Mouse (Mus musculus) CH12.LX (cell line): ENCODE measurements at regions not wholly inside any gene's neighbourhood (a gene's known extent, or its start where the extent isn't known, plus 50 kb on each side); places are given as distances from the start of the nearest gene placed in this dataset.

ENCODE experiments used
- DNase-seq: peaks from one replicate; pipeline ENCODE4 v3.0.0-alpha.2; 2013; ENCODE audit errors: extremely low read depth
- H3K27ac ChIP-seq: 2 replicates; pipeline ENCODE4 v1.5.1; 2012; ENCODE audit warnings: low read depth, mild to moderate bottlenecking, control low read depth, moderate library complexity; ENCODE audit not compliant: insufficient read depth
- H3K27me3 ChIP-seq: replicated peaks from 2 replicates; pipeline ENCODE3; 2012; ENCODE audit warnings: inconsistent platforms
- H3K36me3 ChIP-seq, 2 experiments: replicated peaks in 1 of 2; 2 replicates each; pipeline versions ENCODE3 to v1.6.1; 2012; ENCODE audit warnings: inconsistent platforms in 1 of 2, low read length in 1 of 2, mild to moderate bottlenecking in 1 of 2, mixed read lengths in 1 of 2, moderate library complexity in 1 of 2; ENCODE audit not compliant: control insufficient read depth in 1 of 2, insufficient read depth in 1 of 2
- H3K4me1 ChIP-seq, 2 experiments: 2 replicates each; pipeline ENCODE4 v1.6.1; 2012; ENCODE audit warnings: inconsistent platforms in 1 of 2, moderate library complexity in 1 of 2; ENCODE audit not compliant: insufficient read depth in 2 of 2, control insufficient read depth in 1 of 2
- H3K4me2 ChIP-seq: 2 replicates; pipeline ENCODE4 v1.6.1; 2012; ENCODE audit warnings: low read depth, mild to moderate bottlenecking, control low read depth; ENCODE audit not compliant: poor library complexity, insufficient read depth, severe bottlenecking
- H3K4me3 ChIP-seq, 3 experiments: fragments of 150-350 bp in 1 of 3; sonication (generic) in 1 of 3; replicated peaks in 1 of 3; 2 replicates each; pipeline versions ENCODE3 to v1.5.1; 2011 to 2012; ENCODE audit warnings: low read depth in 2 of 3, low read length in 2 of 3, mild to moderate bottlenecking in 2 of 3, moderate library complexity in 2 of 3, control low read depth in 1 of 3, improper control_type of control experiment in 1 of 3, inconsistent platforms in 1 of 3, mixed read lengths in 1 of 3; ENCODE audit not compliant: poor library complexity in 1 of 3
- H3K79me2 ChIP-seq: replicated peaks from 2 replicates; pipeline ENCODE4 v1.6.1; 2012; ENCODE audit warnings: mild to moderate bottlenecking, moderate library complexity; ENCODE audit not compliant: control insufficient read depth, poor library complexity, insufficient read depth, severe bottlenecking; ENCODE audit errors: extremely low read depth
- H3K9ac ChIP-seq: 2 replicates; pipeline ENCODE4 v1.6.1; 2012; ENCODE audit warnings: low read depth, mild to moderate bottlenecking, control low read depth, moderate library complexity; ENCODE audit not compliant: insufficient read depth
- H3K9me3 ChIP-seq: replicated peaks from 2 replicates; pipeline ENCODE3; 2012; ENCODE audit warnings: low read length, inconsistent platforms, mixed read lengths
- BHLHE40 ChIP-seq: IDR thresholded peaks from 2 replicates; pipeline ENCODE4 v1.6.1; 2011; ENCODE audit warnings: mild to moderate bottlenecking, low read depth, low read length, improper control_type of control experiment
- CHD1 ChIP-seq: IDR thresholded peaks from 2 replicates; pipeline ENCODE4 v1.6.1; 2012; ENCODE audit warnings: low read depth, low read length, improper control_type of control experiment, inconsistent platforms
- E2F4 ChIP-seq: IDR thresholded peaks from 2 replicates; pipeline ENCODE4 v1.6.1; 2011; ENCODE audit warnings: low read depth, low read length, improper control_type of control experiment; ENCODE audit not compliant: insufficient replicate concordance
- ELF1 ChIP-seq: IDR thresholded peaks from 2 replicates; pipeline ENCODE4 v1.6.1; 2014; ENCODE audit warnings: low read depth, mild to moderate bottlenecking, inconsistent platforms, low read length, improper control_type of control experiment
- ETS1 ChIP-seq: conservative IDR thresholded peaks from 2 replicates; pipeline ENCODE4 v1.6.1; 2012; ENCODE audit warnings: low read depth, mild to moderate bottlenecking, inconsistent platforms, low read length, improper control_type of control experiment, moderate library complexity
- MAFK ChIP-seq: IDR thresholded peaks from 2 replicates; pipeline ENCODE4 v1.6.1; 2011; ENCODE audit warnings: low read length, improper control_type of control experiment; ENCODE audit not compliant: insufficient replicate concordance
- MAZ ChIP-seq: IDR thresholded peaks from 2 replicates; pipeline ENCODE4 v1.6.1; 2012; ENCODE audit warnings: low read depth, mild to moderate bottlenecking, inconsistent platforms, low read length, improper control_type of control experiment, moderate library complexity
- MXI1 ChIP-seq: IDR thresholded peaks from 2 replicates; pipeline ENCODE4 v1.6.1; 2011; ENCODE audit warnings: mild to moderate bottlenecking, low read depth, low read length, improper control_type of control experiment
- NELFE ChIP-seq: IDR thresholded peaks from 2 replicates; pipeline ENCODE4 v1.6.1; 2011; ENCODE audit warnings: low read depth, low read length, improper control_type of control experiment
- RAD21 ChIP-seq: IDR thresholded peaks from 2 replicates; pipeline ENCODE4 v1.6.1; 2011; ENCODE audit warnings: low read depth, mild to moderate bottlenecking, low read length, improper control_type of control experiment, moderate library complexity
- RCOR1 ChIP-seq: conservative IDR thresholded peaks from 2 replicates; pipeline ENCODE4 v1.6.1; 2012; ENCODE audit warnings: low read depth, mild to moderate bottlenecking, inconsistent platforms, low read length, improper control_type of control experiment
- SIN3A ChIP-seq: IDR thresholded peaks from 2 replicates; pipeline ENCODE4 v1.6.1; 2012; ENCODE audit warnings: low read length, improper control_type of control experiment, inconsistent platforms
- TBP ChIP-seq: conservative IDR thresholded peaks from 2 replicates; pipeline ENCODE4 v1.6.1; 2011; ENCODE audit warnings: low read depth, low read length, improper control_type of control experiment
- USF1 ChIP-seq: IDR thresholded peaks from 2 replicates; pipeline ENCODE4 v1.6.1; 2014; ENCODE audit warnings: low read depth, mild to moderate bottlenecking, inconsistent platforms, low read length, improper control_type of control experiment
- USF2 ChIP-seq: conservative IDR thresholded peaks from 2 replicates; pipeline ENCODE4 v1.6.1; 2011; ENCODE audit warnings: low read depth, low read length, improper control_type of control experiment
- ZC3H11A ChIP-seq: IDR thresholded peaks from 2 replicates; pipeline ENCODE4 v1.6.1; 2012; ENCODE audit warnings: low read depth, mild to moderate bottlenecking, inconsistent platforms, low read length, improper control_type of control experiment
- ZMIZ1 ChIP-seq: IDR thresholded peaks from 2 replicates; pipeline ENCODE4 v1.6.1; 2012; ENCODE audit warnings: low read depth, mild to moderate bottlenecking, inconsistent platforms, low read length, improper control_type of control experiment
- ZNF384 ChIP-seq: IDR thresholded peaks from 2 replicates; pipeline ENCODE4 v1.6.1; 2012; ENCODE audit warnings: low read depth, low read length, improper control_type of control experiment, inconsistent platforms
- dilution Hi-C: fragments of 300-500 bp; cut with MboI; formaldehyde crosslinking; loops from 2 replicates; pipeline ENCODE4 v1.14.3; 2020; ENCODE audit warnings: low sequenced_read_pairs; ENCODE audit not compliant: extremely low pct_unique_long_range_greater_than_20kb, extremely low pct_ligation_motif_present
- in situ Hi-C: fragments of 300-500 bp; cut with MboI; formaldehyde crosslinking; loops from 3 replicates; pipeline ENCODE4 v1.14.3; 2019; ENCODE audit warnings: low sequenced_read_pairs, low pct_ligation_motif_present, low pct_unique_long_range_greater_than_20kb, mixed read lengths

GRCm38 (mm10) chr3:70533593-70534321 lies 526.3 kb downstream of the Otol1 start:
- Histone ChIP-seq H3K4me3 (no peak overlapping the region), H3K4me2 (no peak overlapping the region), H3K27ac (no peak overlapping the region), H3K36me3 (no peaks in the 10 kb centered on the region), H3K79me2 (no peaks in the 10 kb centered on the region)
- dilution Hi-C loops, result no loop called here
- DNase-seq, result no peak
- TF ChIP-seq RAD21 (no peak), MXI1 (no peak)
- TF ChIP-seq, all 38 proteins: peak for 0
- Histone ChIP-seq H3K4me1 (no peaks in the 10 kb centered on the region), H3K9ac (no peak overlapping the region), H3K27me3 (no peaks in the 10 kb centered on the region), H3K9me3 (no peaks in the 10 kb centered on the region)
- in situ Hi-C loops, result no loop called here

- no peaks in the 10 kb centered on the region for H3K4me1 ChIP-seq
- no peaks in the 10 kb centered on the region for H3K79me2 ChIP-seq
- dilution Hi-C loops, result no loop called here
These were observed 527.7 kb downstream of the Otol1 start for GRCm38 (mm10) chr3:70535084-70535483.

GRCm38 (mm10) chr3:70543911-70544310 lies 536.5 kb downstream of the Otol1 start:
- in situ Hi-C loops, result no loop called here
- H3K4me2 ChIP-seq, result no peak overlapping the region
- no peaks in the 10 kb centered on the region for H3K79me2 ChIP-seq
- H3K9me3 ChIP-seq, result no peaks in the 10 kb centered on the region
- no peak overlapping the region for H3K9ac ChIP-seq
- no peak overlapping the region for H3K27ac ChIP-seq
- H3K4me3 ChIP-seq, result no peak overlapping the region
- dilution Hi-C loops, result no loop called here
- no peaks in the 10 kb centered on the region for H3K36me3 ChIP-seq
- TF ChIP-seq USF1 (no peak), SIN3A (no peak), ZNF384 (no peak), CHD1 (no peak), ZC3H11A (no peak), TBP (no peak), NELFE (no peak), ZMIZ1 (no peak), USF2 (no peak), RCOR1 (no peak), RAD21 (no peak), E2F4 (no peak), MAFK (no peak)
- no peaks in the 10 kb centered on the region for H3K27me3 ChIP-seq
- no peaks in the 10 kb centered on the region for H3K4me1 ChIP-seq
- DNase-seq, result no peak

More at GRCm38 (mm10) chr3:70535084-70535483, 527.7 kb downstream of the Otol1 start:
- no peaks in the 10 kb centered on the region for H3K27me3 ChIP-seq
- no peak overlapping the region for H3K4me2 ChIP-seq
- TF ChIP-seq ETS1, result no peak
- TF ChIP-seq ELF1, result no peak
- no peak for TF ChIP-seq E2F4
- no peak for TF ChIP-seq MAZ
- no peak for TF ChIP-seq BHLHE40
- TF ChIP-seq, all 38 proteins: peak for 0
- in situ Hi-C loops, result no loop called here
- H3K4me3 ChIP-seq, result no peak overlapping the region
- H3K27ac ChIP-seq, result no peak overlapping the region
- no peaks in the 10 kb centered on the region for H3K36me3 ChIP-seq
- no peak for DNase-seq
- H3K9me3 ChIP-seq, result no peaks in the 10 kb centered on the region
- H3K9ac ChIP-seq, result no peak overlapping the region
